ENCODE assay signal across 8 mouse cellular contexts in genomic region chr16:4586531-4587123, GRCm38 (mm10). TPM values are rescaled to one million over a fixed set of nuclear protein-coding genes. Genes with fewer than 3 reads are reported as not detected.
DNase-seq lines count a peak whose midpoint lies in the region; ATAC-seq and TF ChIP-seq lines count a peak whose summit lies in the region.

No protein-coding gene starts in this region.

- TF ChIP-seq CTCF in kidney, adult 2 months (conservative IDR thresholded peaks at IDR 0.05; ENCODE audit: insufficient read depth, insufficient read length, low read depth, low read length): 0 out of 2 replicates have a peak, but pooled peaks have one; percentile 8
- TF ChIP-seq CTCF in spleen, adult 2 months (IDR thresholded peaks at IDR 0.05; ENCODE audit: extremely low read depth, insufficient read depth, insufficient read length, insufficient replicate concordance): no peak

- no peaks in the 10 kb centered on the region for H3K9me3 ChIP-seq in embryonic facial prominence, embryonic 13.5 days
- no peaks in the 10 kb centered on the region for H3K9me3 ChIP-seq in limb, embryonic 12.5 days
- H3K9me3 ChIP-seq in midbrain, embryonic 15.5 days: no peaks in the 10 kb centered on the region

- H3K4me1 ChIP-seq in embryonic facial prominence, embryonic 13.5 days: peaks cover 20% of the 10 kb centered on the region
- H3K4me1 ChIP-seq in kidney, adult 2 months (ENCODE audit: control insufficient read depth, insufficient read depth, low read length): peaks cover 10% of the 10 kb centered on the region
- peaks cover 20% of the 10 kb centered on the region for H3K4me1 ChIP-seq in limb, embryonic 12.5 days (replicated peaks)
- peaks cover 13% of the 10 kb centered on the region for H3K4me1 ChIP-seq in midbrain, embryonic 15.5 days
- H3K4me1 ChIP-seq in spleen, adult 2 months (ENCODE audit: control insufficient read depth, insufficient read depth, insufficient read length): peaks cover 6% of the 10 kb centered on the region; the same call in 1 of the 2 replicates

- TF ChIP-seq POLR2A in kidney, adult 2 months (IDR thresholded peaks at IDR 0.05; ENCODE audit: low read depth, low read length): peak; percentile 19
- peak; percentile 3; the same call in 1 of the 2 replicates for TF ChIP-seq POLR2A in spleen, adult 2 months (IDR thresholded peaks at IDR 0.05; ENCODE audit: low read depth, low read length)

- H3K4me2 ChIP-seq in embryonic facial prominence, embryonic 13.5 days: peak overlapping the region; percentile 61
- H3K4me2 ChIP-seq in limb, embryonic 12.5 days: peak overlapping the region; percentile 62
- peak overlapping the region; percentile 92 for H3K4me2 ChIP-seq in midbrain, embryonic 15.5 days

- peak overlapping the region; percentile 58 for H3K4me3 ChIP-seq in embryonic facial prominence, embryonic 13.5 days
- H3K4me3 ChIP-seq in kidney, adult 2 months (ENCODE audit: insufficient read depth, low read depth, low read length): peak overlapping the region; percentile 58
- H3K4me3 ChIP-seq in limb, embryonic 12.5 days (replicated peaks): peak overlapping the region; percentile 44
- peak overlapping the region; percentile 62 for H3K4me3 ChIP-seq in midbrain, embryonic 15.5 days
- peak overlapping the region; percentile 67 for H3K4me3 ChIP-seq in spleen, adult 2 months (ENCODE audit: extremely low read depth, insufficient read depth, insufficient read length)

- H3K36me3 ChIP-seq in embryonic facial prominence, embryonic 13.5 days: peaks cover 14% of the 10 kb centered on the region
- H3K36me3 ChIP-seq in kidney, adult 2 months (ENCODE audit: control insufficient read depth, insufficient read depth, low read length): no peaks in the 10 kb centered on the region
- peaks cover 13% of the 10 kb centered on the region for H3K36me3 ChIP-seq in limb, embryonic 12.5 days
- no peaks in the 10 kb centered on the region for H3K36me3 ChIP-seq in midbrain, embryonic 15.5 days (replicated peaks)
- no peaks in the 10 kb centered on the region for H3K36me3 ChIP-seq in spleen, adult 2 months (ENCODE audit: control insufficient read depth, insufficient read depth, low read length)

- H3K9ac ChIP-seq in embryonic facial prominence, embryonic 13.5 days: peak overlapping the region; percentile 70
- peak overlapping the region; percentile 53 for H3K9ac ChIP-seq in limb, embryonic 12.5 days (replicated peaks)
- peak overlapping the region; percentile 53 for H3K9ac ChIP-seq in midbrain, embryonic 15.5 days

- no peaks in the 10 kb centered on the region for H3K27me3 ChIP-seq in embryonic facial prominence, embryonic 13.5 days
- H3K27me3 ChIP-seq in kidney, adult 2 months (replicated peaks; ENCODE audit: control insufficient read depth, insufficient read depth, low read length): no peaks in the 10 kb centered on the region
- no peaks in the 10 kb centered on the region for H3K27me3 ChIP-seq in limb, embryonic 12.5 days
- no peaks in the 10 kb centered on the region for H3K27me3 ChIP-seq in midbrain, embryonic 15.5 days (replicated peaks)
- no peaks in the 10 kb centered on the region for H3K27me3 ChIP-seq in spleen, adult 2 months (ENCODE audit: control insufficient read depth, insufficient read depth, low read length)

- under 1% methylated on average over 42 of the region's 43 CpGs for WGBS in embryonic facial prominence, embryonic 13.5 days
- under 1% methylated on average over 43 of the region's 43 CpGs for WGBS in kidney, adult 2 months
- WGBS in limb, embryonic 12.5 days: under 1% methylated on average over 43 of the region's 43 CpGs
- WGBS in midbrain, embryonic 15.5 days: under 1% methylated on average over 35 of the region's 43 CpGs
- under 1% methylated on average over 43 of the region's 43 CpGs for WGBS in spleen, adult 2 months

- H3K27ac ChIP-seq in embryonic facial prominence, embryonic 13.5 days: peak overlapping the region; percentile 94
- H3K27ac ChIP-seq in kidney, adult 2 months (ENCODE audit: insufficient read depth, low read depth, low read length): peak overlapping the region; percentile 85
- peak overlapping the region; percentile 92 for H3K27ac ChIP-seq in limb, embryonic 12.5 days
- peak overlapping the region; percentile 77 for H3K27ac ChIP-seq in midbrain, embryonic 15.5 days
- peak overlapping the region; percentile 76 for H3K27ac ChIP-seq in spleen, adult 2 months (ENCODE audit: insufficient read depth, low read length)

- peak; percentile 100 for DNase-seq in 3134 (ENCODE audit: extremely low read depth, insufficient read length, low spot score)
- DNase-seq in adrenal gland, postnatal 36 days: peak; percentile 98 to 99
- DNase-seq in heart, adult 18-20 months: peak; percentile 97 to 99
- peak; percentile 99 for DNase-seq in kidney, adult 2 months
- DNase-seq in spleen, adult 2 months (ENCODE audit: low read depth in 1 of 2, low spot score in 2 of 2): peak; percentile 87 to 96

- peak; percentile 96 for ATAC-seq in embryonic facial prominence, embryonic 13.5 days (ENCODE audit: insufficient number of reproducible peaks, insufficient read depth, low FRiP score, low TSS enrichment, low read depth)
- peak; percentile 96 for ATAC-seq in limb, embryonic 12.5 days (ENCODE audit: insufficient number of reproducible peaks, insufficient read depth, low FRiP score, low TSS enrichment, low read depth)
- ATAC-seq in midbrain, embryonic 15.5 days (replicated peaks): peak; percentile 97

RNA-seq across cellular contexts. Expression of gene Glis2, which starts 7.9 kb away (rescaled TPM):
- 10 to 100 TPM; 19.9 to 20.1 TPM for total RNA-seq in adrenal gland, postnatal 36 days (2021)
- polyA plus RNA-seq in embryonic facial prominence, embryonic 13.5 days (2015; fragmentation: Nextera tagmentation; extraction: Ambion mirVana): 25.3 and 31.2 TPM in 2 replicates
- total RNA-seq in heart, adult 18-20 months (2021): 1 to 10 TPM; 6.2 to 8.5 TPM
- polyA plus RNA-seq in kidney, adult 2 months (2012; rRNA removed): 210 and 226 TPM in 2 replicates
- 28.4 and 32.6 TPM in 2 replicates for polyA plus RNA-seq in limb, embryonic 12.5 days (2016; fragmentation: Nextera tagmentation; extraction: Ambion mirVana)
- 12.3 and 17.3 TPM in 2 replicates for polyA plus RNA-seq in midbrain, embryonic 15.5 days (2015; fragmentation: Nextera tagmentation; extraction: Ambion mirVana)
- 11.9 and 14.1 TPM in 2 replicates for polyA plus RNA-seq in spleen, adult 2 months (2012; rRNA removed)

RNA-seq across cellular contexts. Expression of gene Tfap4, which starts 27.0 kb away (rescaled TPM):
- total RNA-seq in adrenal gland, postnatal 36 days (2021): 1 to 10 TPM; 3.2 to 7.9 TPM
- 27.0 and 33.2 TPM in 2 replicates for polyA plus RNA-seq in embryonic facial prominence, embryonic 13.5 days (2015; fragmentation: Nextera tagmentation; extraction: Ambion mirVana)
- total RNA-seq in heart, adult 18-20 months (2021): 1 to 10 TPM; 2.1 to 2.6 TPM
- polyA plus RNA-seq in kidney, adult 2 months (2012; rRNA removed): 4.5 and 5.1 TPM in 2 replicates
- polyA plus RNA-seq in limb, embryonic 12.5 days (2016; fragmentation: Nextera tagmentation; extraction: Ambion mirVana): 29.1 and 31.0 TPM in 2 replicates
- polyA plus RNA-seq in midbrain, embryonic 15.5 days (2015; fragmentation: Nextera tagmentation; extraction: Ambion mirVana): 8.1 and 8.4 TPM in 2 replicates
- 5.6 and 8.7 TPM in 2 replicates for polyA plus RNA-seq in spleen, adult 2 months (2012; rRNA removed)

RNA-seq across cellular contexts. Expression of gene Pam16, which starts 38.2 kb away (rescaled TPM):
- total RNA-seq in adrenal gland, postnatal 36 days (2021): 100 to 1,000 TPM in 1 of 2 experiments, 10 to 100 TPM in 1; 95.3 to 109 TPM
- polyA plus RNA-seq in embryonic facial prominence, embryonic 13.5 days (2015; fragmentation: Nextera tagmentation; extraction: Ambion mirVana): 71.0 and 99.5 TPM in 2 replicates
- total RNA-seq in heart, adult 18-20 months (2021): 100 to 1,000 TPM; 154 TPM
- 27.3 and 41.8 TPM in 2 replicates for polyA plus RNA-seq in kidney, adult 2 months (2012; rRNA removed)
- 111 and 120 TPM in 2 replicates for polyA plus RNA-seq in limb, embryonic 12.5 days (2016; fragmentation: Nextera tagmentation; extraction: Ambion mirVana)
- 139 and 154 TPM in 2 replicates for polyA plus RNA-seq in midbrain, embryonic 15.5 days (2015; fragmentation: Nextera tagmentation; extraction: Ambion mirVana)
- polyA plus RNA-seq in spleen, adult 2 months (2012; rRNA removed): 8.2 and 9.5 TPM in 2 replicates

RNA-seq across cellular contexts. Expression of gene Srl, which starts 45.0 kb away (rescaled TPM):
- total RNA-seq in adrenal gland, postnatal 36 days (2021): 1 to 10 TPM; 6.7 to 8.2 TPM
- polyA plus RNA-seq in embryonic facial prominence, embryonic 13.5 days (2015; fragmentation: Nextera tagmentation; extraction: Ambion mirVana): 19.4 and 21.1 TPM in 2 replicates
- total RNA-seq in heart, adult 18-20 months (2021): 100 to 1,000 TPM; 782 to 831 TPM
- polyA plus RNA-seq in kidney, adult 2 months (2012; rRNA removed): 3.1 and 6.9 TPM in 2 replicates
- 36.9 and 40.7 TPM in 2 replicates for polyA plus RNA-seq in limb, embryonic 12.5 days (2016; fragmentation: Nextera tagmentation; extraction: Ambion mirVana)
- polyA plus RNA-seq in midbrain, embryonic 15.5 days (2015; fragmentation: Nextera tagmentation; extraction: Ambion mirVana): 25.4 and 29.3 TPM in 2 replicates
- 0.53 and 0.68 TPM in 2 replicates for polyA plus RNA-seq in spleen, adult 2 months (2012; rRNA removed)

RNA-seq across cellular contexts. Expression of gene Vasn, which starts 53.1 kb away (rescaled TPM):
- total RNA-seq in adrenal gland, postnatal 36 days (2021): 10 to 100 TPM in 1 of 2 experiments, 1 to 10 TPM in 1; 8.9 to 15.1 TPM
- polyA plus RNA-seq in embryonic facial prominence, embryonic 13.5 days (2015; fragmentation: Nextera tagmentation; extraction: Ambion mirVana): 29.2 and 30.2 TPM in 2 replicates
- total RNA-seq in heart, adult 18-20 months (2021): 1 to 10 TPM; 7.7 to 9.7 TPM
- 34.6 and 42.3 TPM in 2 replicates for polyA plus RNA-seq in kidney, adult 2 months (2012; rRNA removed)
- 29.4 and 30.4 TPM in 2 replicates for polyA plus RNA-seq in limb, embryonic 12.5 days (2016; fragmentation: Nextera tagmentation; extraction: Ambion mirVana)
- 5.2 and 5.8 TPM in 2 replicates for polyA plus RNA-seq in midbrain, embryonic 15.5 days (2015; fragmentation: Nextera tagmentation; extraction: Ambion mirVana)
- 23.6 and 31.3 TPM in 2 replicates for polyA plus RNA-seq in spleen, adult 2 months (2012; rRNA removed)

Comparison
In these comparisons a context has a peak if more than half of its experiments do, and no peak if none do; other contexts are left out.
1. Peak in every context shown above with its lines: DNase-seq, ATAC-seq, H3K4me3 ChIP-seq and H3K27ac ChIP-seq.